Mouse (Mus musculus): ENCODE data around the gene Pcbd1.
"Not testable (repeated sequence)": the region's sequence is repeated elsewhere in the genome, so short reads cannot be mapped to it uniquely, and the experiment has no call there.

The Pcbd1 gene

DNA sequence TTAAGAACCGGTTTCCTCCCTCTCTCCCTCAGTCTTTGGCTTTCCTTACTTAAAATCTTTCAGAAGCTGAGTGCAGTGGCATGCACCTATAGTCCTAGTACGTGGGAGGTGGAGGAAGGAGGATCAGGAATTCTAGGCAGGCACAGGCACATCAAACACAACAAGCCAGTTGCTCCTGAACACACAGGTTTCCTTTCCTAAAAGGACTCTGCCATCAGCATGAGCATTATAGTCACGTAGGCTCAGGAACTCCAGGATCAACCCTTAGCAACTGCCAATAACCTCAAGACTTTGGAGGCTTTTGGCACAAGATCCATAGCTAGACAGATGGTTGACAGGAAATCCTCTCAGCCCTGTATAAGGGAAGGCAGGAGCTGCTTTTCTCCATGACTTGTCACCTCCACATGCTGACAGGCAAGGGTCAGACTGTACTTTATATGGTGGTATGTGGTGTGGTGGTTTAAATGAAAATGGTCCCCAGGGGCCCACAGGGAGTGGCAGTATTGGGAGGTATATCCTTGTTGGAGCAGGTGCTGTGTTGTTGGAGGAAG is 14.5 kb downstream of the Pcbd1 start:
- DNase-seq (ENCODE audit: low spot score in 2 of 2), result no peak

DNA sequence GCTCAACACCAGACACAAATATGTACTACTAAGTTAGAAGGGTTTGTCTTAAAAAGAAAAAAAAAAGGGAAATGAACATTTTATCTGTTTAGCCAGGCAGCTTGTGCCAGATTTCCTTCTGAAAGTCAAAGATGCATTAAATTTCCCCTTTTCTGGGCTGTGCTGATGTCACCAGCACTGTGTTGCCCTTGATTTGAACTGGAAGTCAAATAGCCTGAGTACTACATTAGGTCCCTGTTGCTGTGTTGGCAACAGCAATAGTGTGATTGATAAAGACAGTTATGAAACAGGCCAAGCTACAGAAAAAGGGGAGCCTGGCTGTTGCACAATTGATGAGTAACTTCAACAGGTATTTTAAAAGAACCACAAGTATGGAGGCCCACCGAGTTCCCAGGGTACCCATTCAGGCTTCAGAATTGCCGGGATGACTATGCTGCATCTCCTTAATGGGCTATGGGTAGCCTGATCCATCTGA is 25.2 kb downstream of the Pcbd1 start:
- DNase-seq (ENCODE audit: low spot score in 2 of 2), result no peak

DNA sequence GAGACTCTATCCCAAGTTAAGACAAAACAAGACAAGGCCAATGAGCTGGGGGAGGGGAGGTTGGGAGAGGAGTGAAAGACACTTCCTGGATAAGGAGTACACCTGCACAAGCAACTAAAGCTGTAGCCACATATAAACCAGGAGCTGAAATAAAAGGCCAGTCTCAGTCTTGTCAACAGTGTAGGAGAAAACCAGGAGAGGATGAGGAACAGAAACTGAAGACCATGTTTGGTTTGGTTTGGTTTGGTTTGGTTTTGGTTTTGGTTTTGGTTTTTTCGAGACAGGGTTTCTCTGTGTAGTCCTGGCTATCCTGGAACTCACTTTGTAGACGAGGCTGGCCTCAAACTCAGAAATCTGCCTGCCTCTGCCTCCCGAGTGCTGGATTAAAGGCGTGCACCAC is 32.6 kb downstream of the Pcbd1 start:
- DNase-seq (ENCODE audit: low spot score in 2 of 2), result not testable (repeated sequence)

DNA sequence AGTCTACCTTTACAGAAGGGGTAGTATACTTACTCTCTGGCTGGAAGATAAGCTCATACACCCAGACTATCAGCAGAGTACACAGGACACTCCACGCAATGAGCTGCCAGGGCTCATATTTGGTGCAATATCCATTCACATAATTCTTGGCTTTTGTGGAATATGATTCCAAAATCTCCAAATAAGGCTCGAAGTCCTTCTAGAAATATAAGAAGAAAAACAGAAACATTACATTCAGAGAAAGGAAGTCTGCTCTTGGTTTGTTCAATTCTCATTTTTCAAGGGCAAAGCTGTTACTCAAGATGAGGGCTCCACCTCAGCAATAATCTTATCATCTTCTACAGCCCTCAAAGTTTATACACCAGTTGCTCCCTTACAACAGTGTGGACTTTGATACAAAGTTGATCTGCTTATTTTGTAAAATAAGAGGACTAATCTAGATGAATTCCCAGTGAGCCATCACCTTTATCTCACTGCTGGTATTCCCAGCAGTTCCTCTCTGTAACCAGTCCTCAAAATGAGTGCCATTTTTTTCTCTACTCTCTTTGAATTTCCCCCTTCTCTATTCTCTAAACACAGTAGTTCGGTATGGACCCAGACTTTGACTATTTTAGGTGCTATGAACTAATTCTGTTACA is 34.3 kb downstream of the Pcbd1 start:
- DNase-seq (ENCODE audit: low spot score in 2 of 2), result no peak

DNA sequence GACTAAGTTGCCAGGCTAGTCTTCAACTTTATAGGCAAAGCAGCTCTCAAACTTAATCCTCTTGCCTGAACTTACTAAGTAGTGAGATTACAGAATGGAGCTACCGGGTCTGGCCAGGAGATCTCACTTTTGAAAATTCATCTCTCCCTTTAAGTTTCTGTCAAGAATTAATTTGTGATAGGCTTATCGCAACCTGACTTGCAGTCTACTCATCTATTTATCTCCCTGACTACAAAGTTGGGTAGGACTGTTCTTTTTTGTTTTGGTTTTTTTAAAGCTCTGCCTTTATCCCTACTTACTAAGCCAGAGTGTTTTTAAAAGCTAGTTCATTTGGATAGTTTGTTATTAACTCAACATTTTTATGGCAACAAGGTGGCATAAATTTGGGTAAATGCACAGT is 35.3 kb downstream of the Pcbd1 start:
- DNase-seq (ENCODE audit: low spot score in 2 of 2), result no peak

DNA sequence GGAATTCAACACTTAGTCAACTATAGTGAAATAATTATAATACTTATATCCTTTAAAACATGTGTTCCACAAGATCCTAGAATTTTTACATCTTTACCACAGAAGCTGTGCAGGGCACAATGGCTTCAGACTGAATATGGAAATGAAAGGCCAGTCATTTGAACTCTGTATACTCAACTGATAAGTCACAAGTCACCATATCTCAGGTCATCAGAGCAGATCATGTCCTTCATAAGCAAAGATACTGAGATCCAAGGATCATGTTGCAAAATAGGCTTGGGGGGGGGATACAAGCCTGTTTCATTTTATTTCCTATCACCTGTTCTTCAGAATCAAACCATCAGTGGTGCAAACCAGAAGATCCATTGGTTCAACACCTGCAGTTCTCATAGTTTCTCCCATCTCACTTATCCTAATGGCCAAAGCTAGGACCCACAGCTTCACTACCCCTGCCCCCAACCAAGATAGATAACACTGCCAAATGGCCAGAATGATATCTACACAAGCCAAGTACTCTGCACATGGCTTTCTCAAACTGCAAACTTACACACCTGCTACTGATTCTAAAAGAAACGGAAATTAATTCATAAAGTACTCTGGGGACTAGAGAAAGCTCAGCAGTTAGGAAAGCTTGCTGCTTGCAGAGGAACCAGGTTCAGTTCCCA is 39.7 kb downstream of the Pcbd1 start:
- no peak for DNase-seq (ENCODE audit: low spot score in 2 of 2)

DNA sequence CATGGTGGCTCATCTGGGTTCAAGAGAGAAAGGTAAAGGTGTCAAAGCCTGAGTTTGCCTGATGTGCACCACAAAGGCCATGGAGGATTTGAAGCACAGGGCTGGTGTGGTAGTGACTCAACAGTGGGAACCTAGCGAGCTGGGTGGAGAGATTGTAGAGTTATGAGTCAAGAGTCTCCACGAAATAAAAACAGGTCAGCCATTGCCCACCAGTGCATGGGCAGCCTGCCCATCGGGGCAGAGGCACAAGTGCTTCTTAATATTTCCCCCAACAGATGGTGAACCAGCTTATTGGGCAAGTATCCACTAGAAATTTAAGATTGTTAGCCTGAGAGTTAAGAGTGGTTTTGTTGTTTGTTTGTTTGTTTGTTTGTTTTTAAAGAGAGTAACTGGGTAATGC is 41.8 kb downstream of the Pcbd1 start:
- DNase-seq (ENCODE audit: low spot score in 2 of 2), result no peak

DNA sequence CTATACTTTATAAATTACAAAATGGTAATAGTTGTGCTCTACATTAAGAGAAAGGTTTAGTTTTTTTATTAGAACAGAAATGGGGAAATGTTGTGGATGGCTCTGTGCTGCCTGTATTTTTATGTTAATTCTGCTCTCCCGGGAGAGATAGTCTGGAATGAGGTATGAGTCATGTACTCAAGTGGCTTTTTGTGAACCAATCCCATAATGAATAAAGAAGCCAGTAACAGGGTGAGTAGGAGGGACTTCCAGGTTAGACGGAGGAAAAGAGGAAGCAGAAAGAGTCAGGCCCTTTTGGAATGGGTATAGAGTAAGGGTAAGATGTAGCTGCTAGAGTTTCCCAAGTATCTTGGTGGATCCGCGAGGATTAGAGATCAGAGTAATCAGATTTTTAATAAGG is 44.9 kb downstream of the Pcbd1 start:
- DNase-seq (ENCODE audit: low spot score in 2 of 2), result no peak

DNA sequence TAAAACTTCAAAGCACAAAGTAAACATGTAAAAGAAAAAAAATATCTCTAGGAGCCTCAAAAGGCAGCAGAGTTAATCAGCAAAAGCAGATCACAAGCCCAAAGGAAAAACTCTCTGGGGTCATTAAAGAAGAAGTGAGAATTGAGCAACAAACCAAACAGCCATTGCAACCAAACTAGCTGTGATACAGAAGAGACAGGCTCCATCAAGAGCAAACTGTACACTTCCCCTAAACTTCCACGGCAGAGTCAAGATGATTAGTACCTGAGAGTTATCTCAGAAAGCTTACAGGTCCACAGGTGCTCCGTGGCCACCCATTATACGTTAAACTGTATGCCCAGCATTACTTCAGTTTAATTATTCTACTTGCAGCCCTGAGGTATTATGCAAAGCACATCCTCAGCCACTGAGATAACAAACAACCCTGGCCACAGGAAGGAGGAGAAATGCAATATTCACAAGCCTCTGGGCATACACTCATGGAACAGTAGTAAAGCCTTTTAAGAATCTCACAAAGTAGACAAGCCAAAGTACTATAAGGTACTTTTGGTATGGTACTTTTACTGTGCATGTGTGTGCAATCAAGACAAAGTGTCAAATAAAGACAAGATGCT is 46.2 kb downstream of the Pcbd1 start:
- no peak for DNase-seq (ENCODE audit: low spot score in 2 of 2)

DNA sequence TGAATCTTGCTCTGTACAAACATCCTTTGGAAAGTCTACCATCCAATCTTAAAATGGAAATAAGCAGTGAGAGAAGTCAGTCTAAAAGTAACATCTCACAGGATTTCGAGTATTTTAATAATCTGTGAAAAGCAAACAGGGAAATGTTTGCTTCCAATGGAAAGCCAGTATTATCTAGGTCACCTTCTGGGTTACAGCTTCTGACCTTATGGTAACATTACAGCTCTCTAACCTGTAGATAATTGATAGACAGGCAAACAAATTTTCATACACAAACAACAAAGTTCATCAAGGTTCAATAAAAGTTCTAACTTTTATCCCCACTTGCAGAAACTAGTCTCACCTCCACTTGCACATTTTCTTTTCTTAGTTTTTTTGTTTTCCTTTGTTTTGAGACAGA is 48.4 kb downstream of the Pcbd1 start:
- no peak for DNase-seq (ENCODE audit: low spot score in 2 of 2)

DNA sequence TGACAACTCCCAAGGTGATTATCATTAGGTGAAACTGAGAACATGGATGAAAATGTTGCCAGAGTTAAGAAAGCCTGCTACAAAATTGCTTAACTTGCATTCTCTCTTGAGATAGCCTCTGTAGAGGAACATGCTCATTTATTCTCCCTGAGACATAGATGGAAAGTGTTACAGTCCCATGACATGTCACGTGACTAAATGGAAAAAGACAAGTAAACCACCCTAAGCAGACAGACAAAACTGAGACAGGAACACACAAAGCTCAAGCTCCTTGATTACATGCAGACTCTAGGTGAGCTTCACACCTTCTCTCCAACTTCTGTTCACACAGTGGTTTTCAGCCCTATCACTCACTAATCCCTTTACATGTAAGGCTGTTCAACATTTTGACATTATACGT is 54.2 kb downstream of the Pcbd1 start:
- no peak for DNase-seq (ENCODE audit: low spot score in 2 of 2)

Data from spleen, postnatal 14 days (tissue).